Mouse (Mus musculus): Measurements from ENCODE around the gene Ada.

DNA sequence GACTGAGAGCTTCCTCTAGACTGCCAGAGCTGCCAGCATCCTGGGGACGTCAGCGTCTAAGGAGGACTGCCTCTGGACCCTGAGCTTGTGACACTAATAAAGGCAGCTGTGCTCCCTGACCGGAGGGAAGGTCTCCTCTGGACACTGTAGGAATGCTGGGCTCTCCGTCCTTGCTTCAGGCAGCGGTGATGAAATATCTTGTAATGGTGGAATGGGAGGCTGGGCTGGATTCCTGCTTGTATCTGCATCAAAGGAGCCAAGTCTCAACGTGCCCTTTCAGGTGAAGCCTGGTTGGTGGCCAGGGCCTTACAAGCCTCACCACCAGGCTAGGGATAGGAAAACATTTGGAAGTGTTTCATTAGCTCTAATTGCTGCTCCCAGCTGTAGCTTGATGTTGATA, 37.0 kb upstream of the Ada start:
- no peak for TF ChIP-seq GATA1 (IDR thresholded peaks at IDR 0.05; ENCODE audit: low read length)
- no peak for TF ChIP-seq TAL1 (IDR thresholded peaks at IDR 0.05; ENCODE audit: low read length)
